11 mouse cellular contexts compared by ENCODE assay signal in the genomic region with DNA sequence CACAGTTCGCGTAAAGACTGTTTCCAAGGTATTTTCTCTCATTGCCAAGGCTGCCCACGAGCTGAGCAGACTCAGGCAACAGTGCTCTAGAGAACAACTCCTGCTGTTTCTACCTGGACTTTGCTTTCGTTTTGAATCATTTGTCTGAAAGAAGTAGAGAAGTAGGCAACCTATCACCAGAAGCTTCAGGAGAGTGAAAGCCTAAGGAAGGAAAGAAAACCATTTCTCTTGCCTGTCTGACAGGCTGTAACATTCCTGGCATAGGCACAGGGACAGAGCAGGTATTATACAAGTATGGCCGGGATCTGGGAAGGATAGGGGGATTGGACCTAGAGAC.
DNase-seq lines count a peak whose midpoint lies in the region; ATAC-seq and TF ChIP-seq lines count a peak whose summit lies in the region.
"Had no signal": no experiment of that assay in that cellular context is flagged by ENCODE, and none has a peak within 500 bp of the region (broad histone marks: within the 10 kb centered on the region; RNA-seq: fewer than 3 reads in every experiment).

No protein-coding gene starts in this region.

- H3K4me3 ChIP-seq in heart, embryonic 11.5 days (ENCODE audit: low read depth, low read length) = 0 out of 2 replicates have a peak overlapping the region, but pooled peaks have one; percentile 4
- H3K4me3 ChIP-seq in liver, adult 2 months (ENCODE audit: insufficient read depth, low read depth, low read length) = peak overlapping the region; percentile 48
- H3K4me3 ChIP-seq in embryonic facial prominence, embryonic 14.5 days (ENCODE audit: low read depth, low read length) = peak overlapping the region; percentile 29; the same call in 1 of the 2 replicates
- peak overlapping the region; percentile 32 for H3K4me3 ChIP-seq in liver, embryonic 16.5 days (ENCODE audit: low read depth, low read length)

- no peaks in the 10 kb centered on the region for H3K79me2 ChIP-seq in liver, adult 2 months (ENCODE audit: control insufficient read depth, insufficient read depth, low read length)

- no peaks in the 10 kb centered on the region for H3K9me3 ChIP-seq in heart, embryonic 11.5 days (replicated peaks; ENCODE audit: control insufficient read depth, low read length)
- H3K9me3 ChIP-seq in embryonic facial prominence, embryonic 14.5 days (ENCODE audit: control insufficient read depth, low read length) = no peaks in the 10 kb centered on the region
- H3K9me3 ChIP-seq in liver, embryonic 16.5 days (replicated peaks; ENCODE audit: control insufficient read depth, low read length) = no peaks in the 10 kb centered on the region

- no peaks in the 10 kb centered on the region for H3K36me3 ChIP-seq in heart, embryonic 11.5 days (ENCODE audit: control insufficient read depth, insufficient read depth, low read length)
- no peaks in the 10 kb centered on the region for H3K36me3 ChIP-seq in liver, adult 2 months (ENCODE audit: control insufficient read depth, insufficient read depth, low read length)
- H3K36me3 ChIP-seq in embryonic facial prominence, embryonic 14.5 days (ENCODE audit: control insufficient read depth, insufficient read depth, low read length) = no peaks in the 10 kb centered on the region
- no peaks in the 10 kb centered on the region for H3K36me3 ChIP-seq in liver, embryonic 16.5 days (ENCODE audit: control insufficient read depth, insufficient read depth)

- TF ChIP-seq POLR2A in liver, adult 2 months (IDR thresholded peaks at IDR 0.05; ENCODE audit: extremely low read depth, insufficient read depth, low read length) = no peak

- no peak for DNase-seq in heart, adult 8-10 months (ENCODE audit: low spot score)
- peak; percentile 34 for DNase-seq in liver, adult 2 months (ENCODE audit: extremely low read depth, low read depth, low spot score)
- DNase-seq in liver = no peak
- no peak for DNase-seq in embryonic facial prominence, embryonic 14.5 days (ENCODE audit: low spot score)
- no peak for DNase-seq in gastrocnemius, adult 8-10 months (ENCODE audit: low spot score in 2 of 2)
- DNase-seq in gastrocnemius, postnatal 10 days = no peak
- DNase-seq: cerebellum, adult 11-12 months; kidney, postnatal 14 days had no signal

- H3K4me1 ChIP-seq in heart, embryonic 11.5 days (ENCODE audit: control insufficient read depth, insufficient read depth, low read length) = peaks cover 3% of the 10 kb centered on the region; the same call in 1 of the 2 replicates
- H3K4me1 ChIP-seq in liver, adult 2 months (ENCODE audit: control insufficient read depth, insufficient read depth, low read length) = peaks cover 7% of the 10 kb centered on the region
- peaks cover 14% of the 10 kb centered on the region for H3K4me1 ChIP-seq in embryonic facial prominence, embryonic 14.5 days (ENCODE audit: control insufficient read depth, insufficient read depth, low read length)
- no peaks in the 10 kb centered on the region for H3K4me1 ChIP-seq in liver, embryonic 16.5 days (ENCODE audit: control insufficient read depth, low read depth, low read length)

- ATAC-seq in heart, embryonic 11.5 days (replicated peaks; ENCODE audit: insufficient number of reproducible peaks, low FRiP score, low TSS enrichment) = no peak
- no peak for ATAC-seq in embryonic facial prominence, embryonic 14.5 days (ENCODE audit: low read depth)
- ATAC-seq in liver, embryonic 16.5 days (ENCODE audit: low read depth) = no peak

- H3K4me2 ChIP-seq in heart, embryonic 11.5 days = peak overlapping the region; percentile 38; the same call in 1 of the 2 replicates
- peak overlapping the region; percentile 58 for H3K4me2 ChIP-seq in embryonic facial prominence, embryonic 14.5 days (ENCODE audit: low read depth, low read length)
- H3K4me2 ChIP-seq in liver, embryonic 16.5 days (ENCODE audit: low read depth, low read length) = peak overlapping the region; percentile 41

- no peak overlapping the region for H3K9ac ChIP-seq in heart, embryonic 11.5 days (ENCODE audit: low read depth, low read length)
- H3K9ac ChIP-seq in liver, adult 2 months (ENCODE audit: low read depth, low read length) = peak overlapping the region; percentile 34
- H3K9ac ChIP-seq in embryonic facial prominence, embryonic 14.5 days (ENCODE audit: low read depth, low read length) = no peak overlapping the region
- H3K9ac ChIP-seq in liver, embryonic 16.5 days (ENCODE audit: low read depth, low read length) = no peak overlapping the region
- H3K9ac ChIP-seq: hindbrain, embryonic 14.5 days had no signal

- H3K27ac ChIP-seq in heart, embryonic 11.5 days (ENCODE audit: low read depth, low read length) = no peak overlapping the region
- H3K27ac ChIP-seq in liver, adult 2 months (replicated peaks; ENCODE audit: insufficient read depth, low read depth, low read length) = peak overlapping the region; percentile 12; the same call in 1 of the 2 replicates
- 0 out of 2 replicates have a peak overlapping the region, but pooled peaks have one; percentile 4 for H3K27ac ChIP-seq in embryonic facial prominence, embryonic 14.5 days (replicated peaks; ENCODE audit: low read depth, low read length)
- no peak overlapping the region for H3K27ac ChIP-seq in liver, embryonic 16.5 days (ENCODE audit: low read length)
- H3K27ac ChIP-seq: hindbrain, embryonic 14.5 days had no signal

- TF ChIP-seq CTCF in liver, adult 2 months (IDR thresholded peaks at IDR 0.05; ENCODE audit: low read depth, low read length) = no peak

- 63% methylated on average over 5 of the region's 5 CpGs for WGBS in heart, embryonic 11.5 days (ENCODE audit: insufficient replicate concordance)
- 51% methylated on average over 5 of the region's 5 CpGs for WGBS in liver, adult 2 months
- WGBS in embryonic facial prominence, embryonic 14.5 days = 54% methylated on average over 5 of the region's 5 CpGs
- WGBS in liver, embryonic 16.5 days (ENCODE audit: insufficient replicate concordance) = 60% methylated on average over 5 of the region's 5 CpGs

- no peaks in the 10 kb centered on the region for H3K27me3 ChIP-seq in heart, embryonic 11.5 days (ENCODE audit: control insufficient read depth, insufficient read depth, low read length)
- H3K27me3 ChIP-seq in liver, adult 2 months (ENCODE audit: control insufficient read depth, insufficient read depth, low read length) = no peaks in the 10 kb centered on the region
- no peaks in the 10 kb centered on the region for H3K27me3 ChIP-seq in embryonic facial prominence, embryonic 14.5 days (replicated peaks; ENCODE audit: control insufficient read depth, insufficient read depth, low read length)
- H3K27me3 ChIP-seq in liver, embryonic 16.5 days (ENCODE audit: control insufficient read depth, insufficient read depth, low read depth, low read length) = no peaks in the 10 kb centered on the region

Comparison
In these comparisons a context has a peak if more than half of its experiments do, and no peak if none do; other contexts are left out.
1. H3K27ac ChIP-seq: peak in liver, adult 2 months (single experiment) and embryonic facial prominence, embryonic 14.5 days (single experiment); none in heart, embryonic 11.5 days (single experiment) and liver, embryonic 16.5 days (single experiment).
2. Peak in every context shown above with its lines, with median percentiles within 50 percentile points of each other: H3K4me2 ChIP-seq and H3K4me3 ChIP-seq.